11 mouse cellular contexts compared by ENCODE assay signal in genomic region chr9:63309008-63309407, GRCm38 (mm10).
DNase-seq lines count a peak whose midpoint lies in the region; ATAC-seq and TF ChIP-seq lines count a peak whose summit lies in the region.
"Had no signal": no experiment of that assay in that cellular context is flagged by ENCODE, and none has a peak within 500 bp of the region (broad histone marks: within the 10 kb centered on the region; RNA-seq: fewer than 3 reads in every experiment).

No protein-coding gene starts in this region.

- TF ChIP-seq POLR2A in limb, embryonic 14.5 days (IDR thresholded peaks at IDR 0.05; ENCODE audit: borderline replicate concordance, extremely low read depth, insufficient read depth, insufficient read length) = no peak

- no peak overlapping the region for H3K4me3 ChIP-seq in liver, postnatal 0 days (ENCODE audit: low read depth, low read length)
- H3K4me3 ChIP-seq in limb, embryonic 14.5 days (replicated peaks; ENCODE audit: low read length) = no peak overlapping the region
- H3K4me3 ChIP-seq in stomach, embryonic 16.5 days (replicated peaks; ENCODE audit: low read length) = no peak overlapping the region
- H3K4me3 ChIP-seq: forebrain, embryonic 13.5 days had no signal

- H3K27ac ChIP-seq in liver, postnatal 0 days (ENCODE audit: low read depth) = no peak overlapping the region
- H3K27ac ChIP-seq in limb, embryonic 14.5 days (replicated peaks; ENCODE audit: low read depth, low read length) = no peak overlapping the region
- peak overlapping the region; percentile 1; the same call in 1 of the 2 replicates for H3K27ac ChIP-seq in stomach, embryonic 16.5 days (ENCODE audit: low read length)
- H3K27ac ChIP-seq: forebrain, embryonic 13.5 days had no signal

- no peaks in the 10 kb centered on the region for H3K4me1 ChIP-seq in liver, postnatal 0 days (ENCODE audit: insufficient read depth)
- peaks cover 9% of the 10 kb centered on the region for H3K4me1 ChIP-seq in limb, embryonic 14.5 days (ENCODE audit: control insufficient read depth, insufficient read depth, low read length)
- peaks cover 23% of the 10 kb centered on the region for H3K4me1 ChIP-seq in stomach, embryonic 16.5 days (ENCODE audit: control insufficient read depth, insufficient read depth, low read length)

- H3K4me2 ChIP-seq in liver, postnatal 0 days (ENCODE audit: low read depth, low read length) = no peak overlapping the region
- no peak overlapping the region for H3K4me2 ChIP-seq in limb, embryonic 14.5 days (replicated peaks; ENCODE audit: low read depth, low read length, severe bottlenecking)
- H3K4me2 ChIP-seq in stomach, embryonic 16.5 days (ENCODE audit: low read depth, low read length) = no peak overlapping the region
- H3K4me2 ChIP-seq: forebrain, embryonic 13.5 days had no signal

- peak; percentile 27; the same call in 1 of the 2 replicates for ATAC-seq in liver, postnatal 0 days
- ATAC-seq in limb, embryonic 14.5 days (ENCODE audit: low FRiP score, low read depth) = 0 out of 2 replicates have a peak, but pooled peaks have one; percentile 41
- ATAC-seq in stomach, embryonic 16.5 days (ENCODE audit: insufficient read depth, low FRiP score) = no peak
- ATAC-seq: forebrain, embryonic 13.5 days; Patski had no signal

- H3K9ac ChIP-seq in liver, postnatal 0 days (replicated peaks) = no peak overlapping the region
- H3K9ac ChIP-seq in limb, embryonic 14.5 days (ENCODE audit: low read depth, low read length, severe bottlenecking) = no peak overlapping the region
- H3K9ac ChIP-seq in stomach, embryonic 16.5 days (ENCODE audit: low read length) = no peak overlapping the region
- H3K9ac ChIP-seq: forebrain, embryonic 13.5 days had no signal

- no peak for TF ChIP-seq CTCF in liver, postnatal 0 days (IDR thresholded peaks at IDR 0.05; ENCODE audit: low read depth)

- no peaks in the 10 kb centered on the region for H3K36me3 ChIP-seq in liver, postnatal 0 days (replicated peaks; ENCODE audit: insufficient read depth, low read length)
- H3K36me3 ChIP-seq in limb, embryonic 14.5 days (ENCODE audit: control insufficient read depth, insufficient read depth, low read length) = peaks cover 3% of the 10 kb centered on the region
- no peaks in the 10 kb centered on the region for H3K36me3 ChIP-seq in stomach, embryonic 16.5 days (ENCODE audit: control insufficient read depth, insufficient read depth, low read length)

- no peaks in the 10 kb centered on the region for H3K27me3 ChIP-seq in liver, postnatal 0 days (ENCODE audit: insufficient read depth, low read length)
- no peaks in the 10 kb centered on the region for H3K27me3 ChIP-seq in limb, embryonic 14.5 days (ENCODE audit: control insufficient read depth, insufficient read depth, low read length)
- H3K27me3 ChIP-seq in stomach, embryonic 16.5 days (ENCODE audit: control insufficient read depth, insufficient read depth, low read length) = no peaks in the 10 kb centered on the region
- H3K27me3 ChIP-seq: forebrain, embryonic 13.5 days; Patski had no signal

- peak; percentile 28 for DNase-seq in embryo, embryonic 11 days
- DNase-seq in embryo, embryonic 10.5 days (ENCODE audit: low spot score) = no peak
- DNase-seq in liver, postnatal 0 days = no peak
- no peak for DNase-seq in liver
- peak; percentile 34 for DNase-seq in limb, embryonic 14.5 days (ENCODE audit: low spot score)
- no peak for DNase-seq in layer of hippocampus, adult 9-10 months (ENCODE audit: low spot score)
- no peak for DNase-seq in cerebellum, adult 11 months
- DNase-seq: B cell, adult 2 months had no signal

- H3K9me3 ChIP-seq in liver, postnatal 0 days (ENCODE audit: low read length) = no peaks in the 10 kb centered on the region
- H3K9me3 ChIP-seq in limb, embryonic 14.5 days (ENCODE audit: control insufficient read depth, low read length) = no peaks in the 10 kb centered on the region
- no peaks in the 10 kb centered on the region for H3K9me3 ChIP-seq in stomach, embryonic 16.5 days (replicated peaks; ENCODE audit: control insufficient read depth, low read length)
- H3K9me3 ChIP-seq: forebrain, embryonic 13.5 days had no signal

- 16% methylated on average over 5 of the region's 5 CpGs for WGBS in liver, postnatal 0 days (ENCODE audit: insufficient replicate concordance)
- WGBS in limb, embryonic 14.5 days = 33% methylated on average over 5 of the region's 5 CpGs
- 15% methylated on average over 5 of the region's 5 CpGs for whole genome bisulfite sequencing in stomach, embryonic 16.5 days

- TF ChIP-seq EP300 in liver, postnatal 0 days (IDR thresholded peaks at IDR 0.05; ENCODE audit: low read depth) = no peak

Comparison
In these comparisons a context has a peak if more than half of its experiments do, and no peak if none do; other contexts are left out.
1. DNase-seq: peak in embryo, embryonic 11 days (single experiment) and limb, embryonic 14.5 days (single experiment); none in embryo, embryonic 10.5 days (single experiment), liver, postnatal 0 days (single experiment), liver (single experiment), layer of hippocampus, adult 9-10 months (single experiment) and cerebellum, adult 11 months (single experiment).